Mouse (Mus musculus): Measurements from ENCODE around the gene Slc7a14.

- TF ChIP-seq TAL1 (IDR thresholded peaks at IDR 0.05; ENCODE audit: low read length) (no peak), GATA1 (IDR thresholded peaks at IDR 0.05; ENCODE audit: low read length) (no peak)
Observed at GRCm38 (mm10) chr3:31208458-31208994, 101.7 kb downstream of the Slc7a14 start.

Measured in erythroblast, embryonic 14.5 days (primary cell).